Mouse (Mus musculus) right cerebral cortex, postnatal 36 days (tissue): ENCODE measurements around the gene Aacs.
A peak's percentile ranks its signal among the peaks of the same experiment; 100 is the strongest.

Source experiments
- DNase-seq, 2 experiments: peaks; one replicate each; pipeline ENCODE4 v3.0.0; 2022; ENCODE audit warnings: low spot score in 2 of 2, mixed read lengths in 1 of 2

Gene Aacs

GRCm38 (mm10) chr5:125492379-125493092 lies 16.9 kb downstream of the Aacs start:
- no peak for DNase-seq

GRCm38 (mm10) chr5:125493093-125493423 lies 17.4 kb downstream of the Aacs start:
- no peak for DNase-seq

GRCm38 (mm10) chr5:125495655-125496054 lies 20.0 kb downstream of the Aacs start:
- no peak for DNase-seq

- DNase-seq = peak; percentile 73 to 75
Measured at GRCm38 (mm10) chr5:125497821-125498600, 22.4 kb downstream of the Aacs start.

GRCm38 (mm10) chr5:125501505-125501904 lies 25.9 kb downstream of the Aacs start:
- DNase-seq = no peak

- DNase-seq = no peak
Measured at GRCm38 (mm10) chr5:125502186-125502585, 26.6 kb downstream of the Aacs start.

- DNase-seq = no peak
Measured at GRCm38 (mm10) chr5:125503628-125504027, 28.0 kb downstream of the Aacs start.

GRCm38 (mm10) chr5:125504692-125505091 lies 29.1 kb downstream of the Aacs start:
- DNase-seq = no peak

- peak in 1 of 2 experiments; percentile 64 for DNase-seq
Measured at GRCm38 (mm10) chr5:125505968-125506367, 30.4 kb downstream of the Aacs start.

GRCm38 (mm10) chr5:125507582-125507981 lies 32.0 kb downstream of the Aacs start:
- no peak for DNase-seq

- no peak for DNase-seq
Measured at GRCm38 (mm10) chr5:125508006-125508405, 32.4 kb downstream of the Aacs start.

- no peak for DNase-seq
Measured at GRCm38 (mm10) chr5:125509541-125509940, 33.9 kb downstream of the Aacs start.

- DNase-seq = no peak
Measured at GRCm38 (mm10) chr5:125515006-125515405, 39.4 kb downstream of the Aacs start.

GRCm38 (mm10) chr5:125518640-125519039 lies 43.0 kb downstream of the Aacs start:
- no peak for DNase-seq

- peak in 1 of 2 experiments; percentile 44 for DNase-seq
Measured at GRCm38 (mm10) chr5:125520930-125521590, 45.4 kb downstream of the Aacs start.

GRCm38 (mm10) chr5:125523361-125523760 lies 47.7 kb downstream of the Aacs start:
- DNase-seq = no peak

GRCm38 (mm10) chr5:125525516-125525915 lies 49.9 kb downstream of the Aacs start:
- DNase-seq = no peak

- DNase-seq = no peak
Measured at GRCm38 (mm10) chr5:125526464-125526863, 50.9 kb downstream of the Aacs start.

- DNase-seq = peak in 1 of 2 experiments; percentile 51
Measured at GRCm38 (mm10) chr5:125529109-125529508, 53.5 kb downstream of the Aacs start.

- peak; percentile 54 to 57 for DNase-seq
Measured at GRCm38 (mm10) chr5:125531634-125532033, 56.0 kb downstream of the Aacs start, which contains the start of gene Tmem132b. Gene Tmem132b, plus strand, starts transcription at chr5:125531774.

- peak; percentile 45 to 60 for DNase-seq
Measured at GRCm38 (mm10) chr5:125532191-125532544, 56.6 kb downstream of the Aacs start.

GRCm38 (mm10) chr5:125532545-125533224 lies 57.1 kb downstream of the Aacs start:
- DNase-seq = no peak
